Mouse (Mus musculus) testis, adult 2 months (tissue): ENCODE measurements around the gene Rngtt. TPM values are rescaled to one million over a fixed set of nuclear protein-coding genes. Genes with fewer than 3 reads are reported as not detected.

Source experiments
- H3K27ac ChIP-seq: fragments of 200-500 bp; 2 replicates; pipeline ENCODE4 v1.5.1; 2012; ENCODE audit warnings: low read depth, low read length; ENCODE audit not compliant: control insufficient read depth, insufficient read depth
- H3K27me3 ChIP-seq: fragments of 200-500 bp; 2 replicates; pipeline ENCODE4 v1.6.1; 2012; ENCODE audit warnings: mild to moderate bottlenecking, low read length, moderate library complexity; ENCODE audit not compliant: control insufficient read depth, insufficient read depth
- H3K36me3 ChIP-seq: fragments of 200-500 bp; 2 replicates; pipeline ENCODE4 v1.6.1; 2012; ENCODE audit warnings: mild to moderate bottlenecking, low read length; ENCODE audit not compliant: control insufficient read depth, insufficient read depth
- H3K4me1 ChIP-seq: fragments of 200-500 bp; 2 replicates; pipeline ENCODE4 v1.6.1; 2012; ENCODE audit warnings: low read length; ENCODE audit not compliant: control insufficient read depth, insufficient read depth
- H3K4me3 ChIP-seq: fragments of 200-500 bp; 2 replicates; pipeline ENCODE4 v1.5.1; 2012; ENCODE audit warnings: low read depth, mild to moderate bottlenecking, low read length, moderate library complexity, mixed read lengths; ENCODE audit not compliant: control insufficient read depth
- CTCF ChIP-seq: fragments of 200-500 bp; IDR thresholded peaks from 2 replicates; pipeline ENCODE4 v1.5.1; 2012; ENCODE audit warnings: low read depth, mild to moderate bottlenecking, inconsistent platforms, low read length, moderate library complexity; ENCODE audit not compliant: control insufficient read depth, insufficient read depth, insufficient replicate concordance
- POLR2A ChIP-seq: fragments of 200-500 bp; IDR thresholded peaks from 2 replicates; pipeline ENCODE4 v1.6.1; 2012; ENCODE audit warnings: low read depth, mild to moderate bottlenecking, inconsistent platforms, low read length, moderate library complexity; ENCODE audit not compliant: control insufficient read depth
- polyA plus RNA-seq: library from polyadenylated mRNA; depleted of rRNA; stranded (reverse); fragments of >200 nt; gene quantifications from 2 replicates; pipeline ENCODE4 v1.2.3, GENCODE M21; 2012

Rngtt gene
- polyA plus RNA-seq, 1 experiment, result 2.0 TPM

- Histone ChIP-seq H3K36me3 (no peaks in the 10 kb centered on the region), H3K4me1 (no peaks in the 10 kb centered on the region), H3K27ac (no peak overlapping the region), H3K27me3 (no peaks in the 10 kb centered on the region), H3K4me3 (no peak overlapping the region)
- TF ChIP-seq POLR2A, result no peak
- TF ChIP-seq CTCF, result no peak
These were observed 21.0 kb downstream of the Rngtt start for GRCm38 (mm10) chr4:33331147-33331546.

GRCm38 (mm10) chr4:33332956-33333455 is 22.9 kb downstream of the Rngtt start:
- H3K36me3 ChIP-seq, result no peaks in the 10 kb centered on the region
- H3K4me3 ChIP-seq, result no peak overlapping the region
- H3K27ac ChIP-seq, result no peak overlapping the region
- no peaks in the 10 kb centered on the region for H3K4me1 ChIP-seq
- TF ChIP-seq CTCF (no peak), POLR2A (no peak)
- H3K27me3 ChIP-seq, result no peaks in the 10 kb centered on the region

GRCm38 (mm10) chr4:33337999-33338398 is 27.9 kb downstream of the Rngtt start:
- no peak for TF ChIP-seq CTCF
- TF ChIP-seq POLR2A, result no peak
- H3K4me3 ChIP-seq, result no peak overlapping the region
- no peaks in the 10 kb centered on the region for H3K4me1 ChIP-seq
- H3K36me3 ChIP-seq, result no peaks in the 10 kb centered on the region
- no peaks in the 10 kb centered on the region for H3K27me3 ChIP-seq
- no peak overlapping the region for H3K27ac ChIP-seq

GRCm38 (mm10) chr4:33342877-33343731 is 33.0 kb downstream of the Rngtt start:
- no peak overlapping the region for H3K27ac ChIP-seq
- TF ChIP-seq POLR2A (no peak), CTCF (no peak)
- no peaks in the 10 kb centered on the region for H3K4me1 ChIP-seq
- H3K36me3 ChIP-seq, result no peaks in the 10 kb centered on the region
- H3K4me3 ChIP-seq, result no peak overlapping the region
- no peaks in the 10 kb centered on the region for H3K27me3 ChIP-seq

GRCm38 (mm10) chr4:33343732-33344057 is 33.6 kb downstream of the Rngtt start:
- Histone ChIP-seq H3K4me1 (no peaks in the 10 kb centered on the region), H3K27me3 (no peaks in the 10 kb centered on the region), H3K4me3 (no peak overlapping the region), H3K36me3 (no peaks in the 10 kb centered on the region), H3K27ac (no peak overlapping the region)
- TF ChIP-seq CTCF, result no peak
- TF ChIP-seq POLR2A, result no peak

- no peak for TF ChIP-seq POLR2A
- TF ChIP-seq CTCF, result no peak
- no peak overlapping the region for H3K4me3 ChIP-seq
- H3K36me3 ChIP-seq, result no peaks in the 10 kb centered on the region
- no peaks in the 10 kb centered on the region for H3K27me3 ChIP-seq
- no peak overlapping the region for H3K27ac ChIP-seq
- H3K4me1 ChIP-seq, result no peaks in the 10 kb centered on the region
These were observed 53.3 kb downstream of the Rngtt start for GRCm38 (mm10) chr4:33363451-33363850.

GRCm38 (mm10) chr4:33374916-33375315 is 64.8 kb downstream of the Rngtt start:
- Histone ChIP-seq H3K4me1 (no peaks in the 10 kb centered on the region), H3K27me3 (no peaks in the 10 kb centered on the region), H3K27ac (no peak overlapping the region), H3K36me3 (no peaks in the 10 kb centered on the region; the same call in 1 of the 2 replicates), H3K4me3 (no peak overlapping the region)
- TF ChIP-seq POLR2A, result no peak
- TF ChIP-seq CTCF, result no peak
